Mouse (Mus musculus) inflammation-experienced regulatory T-cells, adult 6 months (primary cell): Measurements from ENCODE around the gene Ackr2. TPM values are rescaled to one million over a fixed set of nuclear protein-coding genes. Genes with fewer than 3 reads are reported as not detected.

ENCODE experiments used
- ATAC-seq: one replicate; pipeline ENCODE4 v1.8.0; 2017
- polyA plus RNA-seq, 3 experiments: library from polyadenylated mRNA; unstranded; fragments of 100-300 nt; shearing (Covaris generic); gene quantifications; one replicate each; pipeline ENCODE4 v1.2.1; 2017

Ackr2 gene
- polyA plus RNA-seq, 3 experiments from 2014 or later, result not detected

- ATAC-seq, result no peak
Measured at GRCm38 (mm10) chr9:121923443-121923842, 25.3 kb downstream of the Ackr2 start.

- no peak for ATAC-seq
Measured at GRCm38 (mm10) chr9:121923906-121924305, 25.8 kb downstream of the Ackr2 start.

GRCm38 (mm10) chr9:121924901-121925560 lies 26.9 kb downstream of the Ackr2 start:
- no peak for ATAC-seq

DNA sequence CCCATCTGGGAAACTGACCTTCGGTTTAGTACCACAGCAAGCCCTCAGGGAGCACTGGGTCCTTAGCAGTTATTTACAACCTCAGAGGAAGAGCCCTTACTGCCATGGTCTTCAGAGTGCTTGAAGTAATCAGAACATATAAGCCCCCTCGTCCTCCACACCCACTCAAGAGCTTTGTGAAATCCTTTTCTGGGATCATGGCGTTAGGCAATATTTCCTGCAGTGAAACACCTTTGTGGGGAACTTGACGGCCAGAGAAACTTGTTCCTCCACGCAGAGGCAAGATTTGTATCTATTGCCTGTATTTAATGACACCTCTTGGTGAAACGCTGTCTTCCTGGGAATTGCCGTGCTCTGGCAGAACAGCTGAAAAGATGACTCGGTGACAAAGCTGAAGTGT lies 27.8 kb downstream of the Ackr2 start:
- no peak for ATAC-seq

- peak; percentile 90 for ATAC-seq
Measured at GRCm38 (mm10) chr9:121926634-121927405, 28.7 kb downstream of the Ackr2 start.

DNA sequence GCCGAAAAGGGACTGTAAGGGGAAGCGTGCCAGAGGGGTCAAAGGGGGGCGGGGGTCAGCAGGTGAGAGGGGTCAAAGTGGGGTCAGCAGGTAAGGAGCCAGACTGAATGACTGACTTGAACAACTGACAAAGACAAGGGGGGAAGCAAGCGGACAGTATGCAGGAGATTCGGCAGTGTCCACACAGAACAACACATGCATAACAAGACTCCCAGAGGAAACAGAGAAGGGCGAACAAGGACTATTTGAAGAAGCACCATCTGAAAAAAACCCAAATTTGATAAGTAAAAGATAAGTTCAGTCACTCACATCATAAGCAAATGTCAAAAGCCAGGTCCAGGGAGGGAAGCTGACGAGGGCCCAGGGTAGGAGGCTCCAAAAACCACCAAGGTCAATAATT lies 29.6 kb downstream of the Ackr2 start:
- ATAC-seq, result no peak

DNA sequence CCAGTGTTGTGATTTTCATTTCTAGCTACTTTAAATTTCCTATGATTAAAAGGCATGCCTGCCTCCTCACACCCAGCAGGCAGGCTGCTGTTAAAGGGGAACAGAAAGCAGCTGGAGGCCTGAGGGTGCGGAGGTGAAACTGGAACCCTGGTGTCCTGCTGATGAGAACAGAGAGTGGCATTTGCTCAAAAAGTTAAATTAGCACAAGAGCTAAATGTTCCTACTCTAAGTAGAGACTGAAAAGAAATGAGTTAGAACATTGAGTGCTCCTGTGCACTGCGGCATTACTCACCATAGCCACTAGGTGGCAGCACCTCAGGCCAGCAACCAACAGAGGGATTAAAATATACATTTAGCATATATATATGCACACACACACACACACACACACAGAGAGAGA lies 30.3 kb downstream of the Ackr2 start:
- peak; percentile 18 for ATAC-seq

DNA sequence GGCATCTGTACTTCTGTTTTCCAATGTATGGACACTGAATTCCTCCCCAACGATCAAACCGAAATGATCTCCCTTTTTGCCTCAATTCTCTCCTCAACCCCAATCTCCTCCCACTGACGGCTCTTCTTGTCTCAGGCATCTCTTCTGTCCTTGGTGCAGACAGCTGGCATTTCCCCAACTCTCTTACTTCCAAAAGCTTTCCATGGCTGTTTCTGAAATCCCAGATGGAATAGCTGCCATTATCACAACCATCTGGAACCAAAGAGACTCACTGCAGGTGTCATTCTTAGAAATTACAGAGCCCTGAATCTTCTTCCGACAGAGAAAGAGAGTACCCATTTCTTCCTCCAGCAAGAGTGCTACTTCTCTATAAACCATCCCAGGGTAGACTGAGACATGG lies 36.7 kb downstream of the Ackr2 start:
- no peak for ATAC-seq

GRCm38 (mm10) chr9:121936952-121937351 lies 38.8 kb downstream of the Ackr2 start:
- ATAC-seq, result no peak

DNA sequence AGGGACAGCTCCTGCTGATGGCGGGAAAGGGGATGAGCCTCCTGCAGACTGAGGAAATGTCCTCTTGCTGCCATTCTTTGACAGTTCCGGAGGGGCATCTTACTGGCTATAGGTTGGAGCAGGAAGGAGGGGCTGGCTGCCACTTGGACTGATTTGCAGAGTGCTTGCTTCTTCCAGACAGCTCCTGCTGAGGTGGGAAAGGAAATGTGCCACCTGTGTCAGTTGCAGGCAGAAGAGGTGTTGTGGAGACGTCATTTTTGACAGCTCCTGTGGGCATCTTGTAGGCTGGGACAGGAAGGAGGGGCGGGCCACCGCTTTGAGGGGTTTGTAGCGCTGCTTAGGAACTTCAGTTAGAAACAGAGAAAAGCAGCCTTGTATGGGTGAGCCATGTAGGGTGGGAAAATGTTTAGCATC lies 39.3 kb downstream of the Ackr2 start:
- ATAC-seq, result peak; percentile 63

GRCm38 (mm10) chr9:121937944-121938355 lies 39.8 kb downstream of the Ackr2 start:
- ATAC-seq, result no peak

DNA sequence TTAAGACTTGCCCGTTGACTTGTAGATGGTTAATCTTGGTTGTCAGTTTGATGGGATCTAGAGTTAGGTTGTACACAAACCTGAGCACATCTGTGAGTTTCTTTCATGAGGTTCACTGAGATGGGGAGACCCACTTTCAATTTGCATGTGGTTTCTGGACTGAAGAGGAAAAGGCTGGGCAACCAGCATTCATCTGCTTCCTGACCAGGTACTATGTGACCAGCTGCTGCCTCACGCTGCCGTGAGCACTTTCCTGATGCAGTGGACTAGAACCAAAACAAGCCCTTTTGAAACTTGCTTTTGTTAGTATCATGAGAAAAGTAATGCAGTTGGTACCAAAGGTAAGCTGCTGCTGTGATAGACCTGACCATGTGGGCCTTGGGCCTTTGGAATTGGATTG lies 44.9 kb downstream of the Ackr2 start:
- ATAC-seq, result no peak

GRCm38 (mm10) chr9:121943628-121944027 lies 45.5 kb downstream of the Ackr2 start:
- ATAC-seq, result no peak

GRCm38 (mm10) chr9:121947784-121948183 lies 49.6 kb downstream of the Ackr2 start:
- no peak for ATAC-seq

GRCm38 (mm10) chr9:121948431-121948830 lies 50.3 kb downstream of the Ackr2 start:
- ATAC-seq, result no peak

DNA sequence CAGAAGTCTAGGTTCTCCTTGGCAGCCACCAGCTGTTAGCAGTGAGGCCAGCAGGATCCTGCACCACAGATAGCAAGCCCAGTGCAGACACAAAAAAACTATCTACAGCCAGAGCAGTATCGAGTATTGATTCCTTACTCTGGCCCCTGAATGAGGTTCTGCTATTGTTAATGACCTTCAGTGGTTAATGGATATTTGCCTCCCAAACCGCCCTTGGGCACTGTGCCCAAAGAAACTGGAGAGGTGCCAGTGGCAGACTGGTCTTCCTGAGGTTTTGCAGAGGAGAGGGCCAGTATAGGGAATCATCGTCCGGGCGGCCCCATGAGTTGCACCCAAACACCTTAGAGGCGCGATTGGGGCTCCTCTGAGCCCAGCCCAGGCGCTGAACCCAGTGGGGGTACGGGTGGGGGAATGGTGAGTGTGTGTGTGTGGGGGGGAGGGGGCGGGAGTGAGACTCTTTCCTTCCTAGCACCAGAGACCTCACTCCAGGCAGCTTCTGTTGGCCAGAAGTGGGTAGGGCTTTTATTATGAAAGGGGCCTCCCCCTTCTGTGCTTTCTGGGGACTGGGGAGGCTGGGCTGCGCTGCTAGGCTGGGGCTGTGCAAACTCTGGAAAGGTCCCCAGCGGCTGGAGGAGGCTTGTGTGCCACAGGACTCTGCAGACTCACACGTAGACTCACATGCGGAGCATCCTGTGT lies 52.4 kb downstream of the Ackr2 start, which contains the start of gene Fam198a:
Fam198a (plus strand) TSS at position 571 of the 696 bp plus-strand sequence.
- no peak for ATAC-seq

DNA sequence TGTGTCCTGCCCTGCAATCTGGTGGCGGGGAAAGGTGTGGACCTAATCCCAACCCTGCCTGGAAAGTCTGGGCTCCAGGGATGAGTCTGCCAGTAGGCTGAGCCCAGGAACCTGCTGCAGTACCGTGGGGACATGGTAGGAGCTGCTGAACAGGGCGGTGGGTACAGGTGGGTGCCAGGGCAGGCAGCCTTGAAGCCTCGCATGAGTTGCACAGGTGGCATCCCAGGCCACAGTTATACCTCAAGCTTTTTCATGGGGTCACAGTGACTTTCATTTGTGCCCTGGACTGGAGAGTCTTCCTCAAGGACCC lies 52.9 kb downstream of the Ackr2 start:
- no peak for ATAC-seq

DNA sequence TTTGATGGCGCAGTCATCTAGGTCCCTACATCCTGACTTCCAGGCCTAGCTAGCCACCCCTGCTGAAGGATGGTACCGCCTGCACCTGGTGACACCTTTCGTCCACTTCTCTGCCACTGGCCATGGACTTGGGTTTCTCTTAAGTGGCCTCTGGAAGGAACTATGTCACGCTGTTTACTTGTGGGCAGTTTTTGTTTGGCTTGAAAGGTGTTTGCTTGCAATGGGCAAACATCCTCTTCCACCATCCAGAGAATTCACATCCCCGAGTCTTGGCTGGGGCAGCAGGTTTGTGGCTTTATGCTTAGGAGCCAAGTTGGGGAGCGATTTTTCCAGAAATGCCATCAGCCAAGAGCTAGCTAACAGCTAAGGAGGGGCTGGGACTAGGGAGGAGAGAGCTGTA lies 54.4 kb downstream of the Ackr2 start:
- no peak for ATAC-seq

DNA sequence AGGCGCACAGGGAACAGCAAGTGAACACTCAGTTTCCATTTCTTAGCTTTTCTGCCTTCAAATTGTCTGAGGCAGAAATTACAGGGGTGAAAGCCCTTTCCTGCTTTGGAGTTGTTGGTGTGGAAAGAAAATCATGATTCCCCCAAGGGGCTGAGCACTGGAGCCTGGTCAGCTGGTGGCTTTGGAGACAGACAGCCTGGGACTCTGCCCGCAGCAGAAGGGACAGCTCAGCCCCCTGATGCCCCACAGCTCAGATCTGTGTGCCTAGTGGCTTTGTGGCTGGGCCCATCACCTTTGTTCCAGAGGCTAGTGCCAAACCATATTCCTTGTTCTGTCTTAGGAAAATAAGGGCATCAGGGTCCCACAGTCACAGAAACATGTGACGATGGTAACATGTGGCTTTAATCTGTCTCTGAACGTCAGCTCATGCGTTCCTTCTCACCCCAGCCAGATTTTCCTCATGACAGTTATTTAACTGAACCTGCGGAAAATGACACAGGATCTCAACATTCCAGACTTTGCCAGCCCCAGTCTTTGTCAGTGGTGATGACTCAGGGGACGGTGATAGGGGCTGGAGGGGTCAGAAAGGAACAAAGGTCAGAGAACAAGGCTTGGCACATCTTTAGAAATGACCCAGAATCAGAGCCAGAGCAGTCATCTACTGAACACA lies 61.9 kb downstream of the Ackr2 start:
- no peak for ATAC-seq
